Mouse (Mus musculus) kidney, adult 9 months (tissue): Measurements from ENCODE around the gene Gm11032.
"Not testable (repeated sequence)": the region's sequence is repeated elsewhere in the genome, so short reads cannot be mapped to it uniquely, and the experiment has no call there.

Experiments
- DNase-seq: peaks from one replicate; pipeline ENCODE4 v3.0.0; 2022

Gm11032 gene

DNA sequence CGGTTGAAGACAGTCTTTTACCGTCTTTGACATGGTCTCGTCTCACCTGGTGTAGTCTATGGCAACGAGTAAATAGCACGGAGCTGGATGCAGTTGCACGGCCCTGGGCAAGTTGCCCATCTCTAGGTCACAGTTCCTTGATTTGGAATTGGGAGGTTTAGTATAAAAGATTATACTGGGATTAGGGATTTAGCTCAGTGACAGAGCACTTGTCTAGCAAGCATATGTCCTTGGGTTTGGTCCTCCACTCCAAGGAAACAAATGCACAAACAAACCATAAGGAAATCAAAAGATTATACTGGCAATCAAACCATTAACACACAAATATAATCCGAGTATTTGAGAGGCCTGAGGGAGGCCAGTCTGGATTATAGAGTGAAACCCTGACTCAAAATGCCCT, 7.8 kb downstream of the Gm11032 start:
- no peak for DNase-seq

- DNase-seq, result peak; percentile 67
Observed at GRCm38 (mm10) chr11:4629861-4630280, 10.0 kb downstream of the Gm11032 start.

- no peak for DNase-seq
Observed at GRCm38 (mm10) chr11:4633420-4633819, 13.6 kb downstream of the Gm11032 start.

GRCm38 (mm10) chr11:4634395-4634794, 14.5 kb downstream of the Gm11032 start:
- no peak for DNase-seq

DNA sequence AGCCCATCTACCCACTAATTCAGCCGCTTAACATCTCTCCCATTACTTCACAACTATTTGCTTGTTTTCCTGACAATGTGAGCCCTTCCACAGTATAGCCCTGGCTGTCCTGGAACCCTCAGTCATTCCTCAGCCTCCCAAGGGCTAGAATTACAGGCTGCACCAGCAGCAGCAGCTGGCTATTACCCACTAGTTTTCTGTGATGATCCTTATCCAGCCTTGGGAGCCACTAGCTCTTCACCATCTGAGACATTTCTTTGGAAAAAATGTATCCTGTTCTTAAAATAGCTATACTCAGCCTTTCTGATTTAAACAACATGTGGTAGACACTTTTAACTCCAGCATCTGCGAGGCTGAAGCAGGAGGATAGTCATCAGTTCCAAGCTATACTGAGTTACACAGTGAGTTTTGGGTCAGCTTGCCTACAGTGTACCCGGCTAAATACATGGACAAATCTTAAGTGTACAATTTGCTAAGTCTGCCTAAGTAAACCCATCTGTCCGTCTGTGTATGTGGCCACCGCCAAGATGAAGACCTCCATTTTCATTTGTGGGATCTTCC, 17.0 kb downstream of the Gm11032 start:
- DNase-seq, result no peak

- DNase-seq, result peak; percentile 99
Observed at GRCm38 (mm10) chr11:4637534-4638234, 17.8 kb downstream of the Gm11032 start, which contains the start of gene Ascc2. Ascc2 (plus strand) TSS chr11:4637747.

- no peak for DNase-seq
Observed at GRCm38 (mm10) chr11:4638261-4638660, 18.4 kb downstream of the Gm11032 start.

DNA sequence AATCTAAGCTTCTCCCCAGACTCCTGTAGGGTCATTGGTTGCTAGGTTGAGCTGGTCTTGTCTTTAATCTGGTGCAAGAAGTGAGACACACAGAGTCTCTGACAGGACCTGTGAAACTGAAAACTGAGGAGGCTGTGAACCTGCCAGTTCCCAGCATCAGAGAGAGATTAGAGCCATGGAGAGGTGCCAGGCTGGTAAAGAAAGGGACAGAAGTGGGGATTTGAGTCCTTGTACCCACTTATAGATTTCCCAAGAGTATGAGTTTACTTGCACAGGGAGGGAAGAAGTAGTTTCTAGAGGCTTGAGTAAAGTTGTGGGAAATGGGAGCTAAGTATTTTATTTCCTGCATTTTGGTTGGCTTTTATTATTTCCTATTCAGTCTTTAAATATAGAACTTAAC, 21.3 kb downstream of the Gm11032 start:
- DNase-seq, result no peak

GRCm38 (mm10) chr11:4643722-4644121, 23.9 kb downstream of the Gm11032 start:
- DNase-seq, result no peak

DNA sequence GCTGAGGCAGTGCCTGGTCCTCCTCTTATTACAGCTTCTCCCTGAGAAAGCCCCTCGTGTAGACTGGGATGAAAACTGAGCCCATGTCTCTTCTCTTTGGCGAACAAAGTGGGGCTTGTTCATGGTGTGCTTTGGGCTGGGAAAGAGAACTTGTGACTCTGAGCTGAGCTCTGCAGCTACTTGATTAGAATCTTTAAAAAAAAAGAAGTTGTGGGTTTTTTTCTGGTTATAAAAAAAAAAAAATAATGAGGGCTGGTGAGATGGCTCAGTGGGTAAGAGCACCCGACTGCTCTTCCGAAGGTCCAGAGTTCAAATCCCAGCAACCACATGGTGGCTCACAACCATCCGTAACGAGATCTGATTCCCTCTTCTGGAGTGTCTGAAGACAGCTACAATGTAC, 25.3 kb downstream of the Gm11032 start:
- DNase-seq, result not testable (repeated sequence)

- no peak for DNase-seq
Observed at GRCm38 (mm10) chr11:4646409-4646808, 26.5 kb downstream of the Gm11032 start.

DNA sequence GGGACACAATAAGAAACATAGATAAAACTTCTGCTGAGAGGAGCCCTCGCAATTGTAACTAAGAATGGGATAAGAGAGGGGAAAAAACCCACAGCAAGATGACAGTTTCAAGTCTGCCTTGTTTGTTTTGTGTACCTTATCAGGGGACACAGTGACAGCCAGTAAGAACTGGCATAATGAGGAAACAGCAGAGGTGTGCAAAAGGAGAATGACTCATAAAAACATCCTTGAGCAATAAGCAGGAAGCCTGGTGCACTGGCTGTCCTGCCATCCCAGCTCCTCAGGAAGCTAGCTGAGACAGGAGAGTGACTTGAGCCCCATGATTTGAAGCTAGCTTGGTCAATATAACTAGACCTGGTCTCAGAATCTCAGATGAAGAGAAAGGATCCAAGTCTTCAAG, 40.0 kb downstream of the Gm11032 start:
- DNase-seq, result no peak

DNA sequence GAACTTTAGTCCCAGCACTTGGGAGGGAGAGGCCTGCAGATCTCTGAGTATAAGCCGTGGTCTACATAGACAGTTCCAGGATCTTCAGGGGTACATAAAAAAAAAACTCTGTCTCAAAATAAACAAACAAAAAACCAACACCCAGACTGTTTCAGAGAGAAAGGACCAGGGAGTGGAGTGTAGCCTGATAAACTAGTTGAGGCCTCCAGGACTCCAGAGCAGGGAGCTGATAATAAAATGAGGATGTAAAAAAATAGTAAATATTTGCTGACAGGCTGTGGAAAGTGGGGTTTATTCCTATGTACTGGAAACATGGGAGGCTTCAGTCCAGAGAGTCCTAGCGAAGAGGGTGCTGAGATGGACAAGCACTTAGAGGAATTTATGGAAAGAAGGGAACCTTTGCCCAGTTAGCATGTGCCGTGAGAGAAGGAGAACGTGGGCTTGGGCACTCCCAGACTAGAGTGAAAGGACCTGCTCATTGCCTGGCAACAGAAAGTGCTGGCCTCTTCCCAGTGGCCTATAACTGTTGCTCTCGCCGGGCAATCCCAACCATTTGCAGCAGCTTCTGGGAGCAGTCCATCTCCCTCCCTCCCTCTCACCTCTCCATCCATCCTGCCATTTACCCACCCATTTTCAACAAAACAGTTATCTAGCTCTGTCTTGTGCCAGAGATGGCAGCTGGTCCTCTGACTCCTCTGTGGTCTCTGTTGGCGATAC, 40.6 kb downstream of the Gm11032 start:
- DNase-seq, result no peak

- DNase-seq, result peak; percentile 57
Observed at GRCm38 (mm10) chr11:4661324-4661723, 41.5 kb downstream of the Gm11032 start.

DNA sequence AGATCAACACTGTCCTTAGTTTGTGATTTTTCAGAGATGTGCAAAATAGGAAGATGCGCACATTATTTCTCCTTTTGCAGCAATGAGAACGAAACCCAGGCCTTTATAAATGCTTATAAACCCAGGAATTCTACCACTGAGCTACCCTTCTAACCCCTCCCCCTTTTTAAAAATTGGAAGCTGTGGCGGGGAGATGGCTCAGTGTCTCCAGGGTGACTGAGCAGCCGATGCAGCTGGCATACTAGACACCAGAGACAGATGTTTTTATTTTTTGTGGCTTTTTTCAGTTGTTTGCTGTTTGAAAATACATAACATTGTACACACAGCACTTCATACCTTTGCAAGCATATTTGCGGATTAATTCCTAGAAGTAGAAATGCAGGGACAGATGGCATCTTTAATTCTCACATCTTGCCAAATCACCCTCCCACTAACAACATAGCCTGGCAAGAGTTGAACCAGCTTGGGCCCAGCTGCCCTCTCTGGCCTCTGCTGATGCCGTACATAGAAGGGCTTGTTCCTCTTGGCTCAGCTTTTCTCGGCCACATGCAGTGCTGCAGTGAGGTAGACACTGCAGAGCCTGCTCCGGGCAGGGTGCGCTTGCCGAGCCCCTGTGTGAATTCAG, 42.1 kb downstream of the Gm11032 start:
- DNase-seq, result no peak

- no peak for DNase-seq
Observed at GRCm38 (mm10) chr11:4662496-4662878, 42.6 kb downstream of the Gm11032 start.
